ENCODE assay signal across 24 mouse cellular contexts in genomic region chr2:125626536-125626935, GRCm38 (mm10). TPM values are rescaled to one million over a fixed set of nuclear protein-coding genes. Genes with fewer than 3 reads are reported as not detected.
DNase-seq lines count a peak whose midpoint lies in the region; ATAC-seq lines count a peak whose summit lies in the region.
"Had no signal": no experiment of that assay in that cellular context is flagged by ENCODE, and none has a peak within 500 bp of the region (broad histone marks: within the 10 kb centered on the region; RNA-seq: fewer than 3 reads in every experiment).

No protein-coding gene starts in this region.

- no peaks in the 10 kb centered on the region for H3K36me3 ChIP-seq in kidney, embryonic 14.5 days (ENCODE audit: control insufficient read depth, insufficient read depth, low read length)
- H3K36me3 ChIP-seq in embryonic facial prominence, embryonic 10.5 days (replicated peaks) = no peaks in the 10 kb centered on the region
- H3K36me3 ChIP-seq: embryonic facial prominence, embryonic 15.5 days; heart, embryonic 12.5 days; hindbrain, embryonic 12.5 days; limb, embryonic 13.5 days; midbrain, embryonic 15.5 days had no signal

- H3K4me1 ChIP-seq in kidney, embryonic 14.5 days (ENCODE audit: control insufficient read depth, insufficient read depth, low read length) = peaks cover 9% of the 10 kb centered on the region; the same call in 1 of the 2 replicates
- peaks cover 23% of the 10 kb centered on the region for H3K4me1 ChIP-seq in embryonic facial prominence, embryonic 10.5 days

- H3K9ac ChIP-seq in kidney, embryonic 14.5 days (ENCODE audit: low read depth, low read length) = no peak overlapping the region
- H3K9ac ChIP-seq: embryonic facial prominence, embryonic 15.5 days; heart, embryonic 12.5 days; hindbrain, embryonic 12.5 days; limb, embryonic 13.5 days; lung, embryonic 14.5 days; midbrain, embryonic 15.5 days had no signal

- DNase-seq in cerebellum, adult 11 months = peak; percentile 11
- DNase-seq in kidney, adult 18-20 months = peak; percentile 52
- DNase-seq in kidney, postnatal 14 days = peak; percentile 74
- peak; percentile 46 for DNase-seq in testis, postnatal 10 days (ENCODE audit: low spot score)
- no peak for DNase-seq in embryonic facial prominence, embryonic 10.5 days (ENCODE audit: low spot score)
- DNase-seq in adrenal gland, postnatal 25 days = no peak
- DNase-seq: adrenal gland, postnatal 10 days; embryo, embryonic 11 days; gastrocnemius, adult 2 months; heart, postnatal 14 days; lung, embryonic 14.5 days; lung, postnatal 36 days; right cerebral cortex, postnatal 14 days; spleen, adult 18-20 months had no signal

- no peak overlapping the region for H3K4me3 ChIP-seq in kidney, embryonic 14.5 days (ENCODE audit: low read length)
- no peak overlapping the region for H3K4me3 ChIP-seq in embryonic facial prominence, embryonic 10.5 days
- H3K4me3 ChIP-seq: embryonic facial prominence, embryonic 15.5 days; forebrain, embryonic 10.5 days; gastrocnemius, adult 2 months; heart, embryonic 12.5 days; hindbrain, embryonic 12.5 days; limb, embryonic 13.5 days; midbrain, embryonic 15.5 days had no signal

- no peak overlapping the region for H3K4me2 ChIP-seq in kidney, embryonic 14.5 days (replicated peaks; ENCODE audit: low read depth, low read length)
- H3K4me2 ChIP-seq: embryonic facial prominence, embryonic 15.5 days; heart, embryonic 12.5 days; hindbrain, embryonic 12.5 days; lung, embryonic 14.5 days; midbrain, embryonic 15.5 days had no signal

- no peaks in the 10 kb centered on the region for H3K27me3 ChIP-seq in kidney, embryonic 14.5 days (ENCODE audit: control insufficient read depth, insufficient read depth, low read length)
- H3K27me3 ChIP-seq in embryonic facial prominence, embryonic 10.5 days (replicated peaks; ENCODE audit: low read depth, poor library complexity, severe bottlenecking) = no peaks in the 10 kb centered on the region
- H3K27me3 ChIP-seq: embryonic facial prominence, embryonic 15.5 days; heart, embryonic 12.5 days; hindbrain, embryonic 12.5 days; limb, embryonic 13.5 days; midbrain, embryonic 15.5 days had no signal

- WGBS in kidney, embryonic 14.5 days = 72% methylated on average over 4 of the region's 4 CpGs
- 85% methylated on average over 4 of the region's 4 CpGs for WGBS in embryonic facial prominence, embryonic 10.5 days

- no peak for ATAC-seq in cerebellum, adult (ENCODE audit: insufficient number of reproducible peaks, low FRiP score, low TSS enrichment)
- no peak for ATAC-seq in kidney, embryonic 14.5 days (ENCODE audit: low FRiP score, low TSS enrichment)
- ATAC-seq: inflammation-experienced regulatory T-cells, adult 6 months; midbrain, embryonic 15.5 days; Patski had no signal

- no peaks in the 10 kb centered on the region for H3K9me3 ChIP-seq in kidney, embryonic 14.5 days (ENCODE audit: control insufficient read depth, low read length)
- no peaks in the 10 kb centered on the region for H3K9me3 ChIP-seq in embryonic facial prominence, embryonic 10.5 days
- H3K9me3 ChIP-seq: embryonic facial prominence, embryonic 15.5 days; forebrain, embryonic 10.5 days; heart, embryonic 12.5 days; hindbrain, embryonic 12.5 days; limb, embryonic 13.5 days; midbrain, embryonic 15.5 days had no signal

- no peak overlapping the region for H3K27ac ChIP-seq in kidney, embryonic 14.5 days (ENCODE audit: low read depth, low read length)
- H3K27ac ChIP-seq in embryonic facial prominence, embryonic 10.5 days (replicated peaks) = no peak overlapping the region
- H3K27ac ChIP-seq: embryonic facial prominence, embryonic 15.5 days; forebrain, embryonic 10.5 days; gastrocnemius, adult 2 months; hindbrain, embryonic 12.5 days; limb, embryonic 13.5 days; midbrain, embryonic 15.5 days had no signal

RNA-seq across cellular contexts. Expression of gene Cep152, which starts 1.6 kb away (rescaled TPM):
- 4.8 and 11.4 TPM in 2 replicates for polyA plus RNA-seq in kidney, embryonic 14.5 days (2014; fragmentation: Nextera tagmentation; extraction: Ambion mirVana)
- polyA plus RNA-seq in embryonic facial prominence, embryonic 10.5 days (2016; fragmentation: Nextera tagmentation; extraction: Ambion mirVana) = 11.5 and 12.4 TPM in 2 replicates
- 5.1 TPM in 2 replicates for total RNA-seq in adrenal gland, postnatal 25 days (2021)

RNA-seq across cellular contexts. Expression of gene Eid1, which starts 46.4 kb away (rescaled TPM):
- 163 and 167 TPM in 2 replicates for polyA plus RNA-seq in kidney, embryonic 14.5 days (2014; fragmentation: Nextera tagmentation; extraction: Ambion mirVana)
- polyA plus RNA-seq in embryonic facial prominence, embryonic 10.5 days (2016; fragmentation: Nextera tagmentation; extraction: Ambion mirVana) = 127 and 136 TPM in 2 replicates
- 104 and 123 TPM in 2 replicates for total RNA-seq in adrenal gland, postnatal 25 days (2021)

Comparison
In these comparisons a context has a peak if more than half of its experiments do, and no peak if none do; other contexts are left out.
1. DNase-seq: peak in cerebellum, adult 11 months (single experiment), kidney, adult 18-20 months (single experiment), kidney, postnatal 14 days (single experiment) and testis, postnatal 10 days (single experiment); none in embryonic facial prominence, embryonic 10.5 days (single experiment) and adrenal gland, postnatal 25 days (single experiment).